In genomic region chr9:120377726-120378125, GRCm38 (mm10) we compare ENCODE assay signal across 8 mouse cellular contexts.
DNase-seq lines count a peak whose midpoint lies in the region; ATAC-seq and TF ChIP-seq lines count a peak whose summit lies in the region.

No protein-coding gene starts in this region.

- TF ChIP-seq POLR2A in cerebellum, adult 2 months (IDR thresholded peaks at IDR 0.05; ENCODE audit: borderline replicate concordance, insufficient read depth, low read length): no peak

- no peaks in the 10 kb centered on the region for H3K36me3 ChIP-seq in forebrain, embryonic 14.5 days (ENCODE audit: control insufficient read depth, insufficient read depth, low read length)
- H3K36me3 ChIP-seq in forebrain, embryonic 16.5 days (ENCODE audit: control insufficient read depth, insufficient read depth): no peaks in the 10 kb centered on the region

- no peak overlapping the region for H3K27ac ChIP-seq in forebrain, embryonic 14.5 days (ENCODE audit: low read depth, low read length)
- H3K27ac ChIP-seq in forebrain, embryonic 16.5 days (ENCODE audit: low read length): no peak overlapping the region
- H3K27ac ChIP-seq in cerebellum, adult 2 months (ENCODE audit: insufficient read depth, low read length): no peak overlapping the region

- no peaks in the 10 kb centered on the region for H3K27me3 ChIP-seq in forebrain, embryonic 14.5 days (replicated peaks; ENCODE audit: control insufficient read depth, insufficient read depth, low read length)
- no peaks in the 10 kb centered on the region for H3K27me3 ChIP-seq in forebrain, embryonic 16.5 days (replicated peaks; ENCODE audit: control insufficient read depth, insufficient read depth, low read length)
- H3K27me3 ChIP-seq in cerebellum, adult 2 months (ENCODE audit: control insufficient read depth, insufficient read depth, low read length): no peaks in the 10 kb centered on the region

- H3K9ac ChIP-seq in forebrain, embryonic 14.5 days (ENCODE audit: low read length): no peak overlapping the region
- H3K9ac ChIP-seq in forebrain, embryonic 16.5 days (replicated peaks; ENCODE audit: low read depth, low read length): no peak overlapping the region

- 28% methylated on average over 11 of the region's 11 CpGs for WGBS in forebrain, embryonic 14.5 days
- WGBS in forebrain, embryonic 16.5 days: 26% methylated on average over 11 of the region's 11 CpGs
- WGBS in cerebellum, adult 2 months: 22% methylated on average over 11 of the region's 11 CpGs

- H3K4me3 ChIP-seq in forebrain, embryonic 14.5 days (ENCODE audit: low read depth, low read length): no peak overlapping the region
- H3K4me3 ChIP-seq in forebrain, embryonic 16.5 days (replicated peaks; ENCODE audit: low read length): no peak overlapping the region
- no peak overlapping the region for H3K4me3 ChIP-seq in cerebellum, adult 2 months (replicated peaks; ENCODE audit: insufficient read depth, low read depth, low read length)

- ATAC-seq in forebrain, embryonic 14.5 days: peak; percentile 20; the same call in 1 of the 2 replicates
- ATAC-seq in forebrain, embryonic 16.5 days: no peak

- peak; percentile 88 for TF ChIP-seq CTCF in cerebellum, adult 2 months (IDR thresholded peaks at IDR 0.05; ENCODE audit: borderline replicate concordance, insufficient read depth, low read depth, low read length)

- no peak overlapping the region for H3K4me2 ChIP-seq in forebrain, embryonic 14.5 days (ENCODE audit: low read length)
- H3K4me2 ChIP-seq in forebrain, embryonic 16.5 days (ENCODE audit: low read length): no peak overlapping the region

- peak; percentile 84 for DNase-seq in forebrain, embryonic 14.5 days (ENCODE audit: low spot score)
- DNase-seq in right cerebral cortex, postnatal 25 days: peak; percentile 42
- no peak for DNase-seq in right cerebral cortex, adult 18-20 months
- DNase-seq in cerebellum, adult 2 months: peak; percentile 46 to 55
- DNase-seq in heart, postnatal 4 days: peak; percentile 65
- peak; percentile 65 for DNase-seq in lung, postnatal 25 days (ENCODE audit: low spot score)
- peak; percentile 49 for DNase-seq in thymus, postnatal 0 days (ENCODE audit: low spot score)

- no peaks in the 10 kb centered on the region for H3K4me1 ChIP-seq in forebrain, embryonic 14.5 days (ENCODE audit: control insufficient read depth, insufficient read depth, low read length)
- H3K4me1 ChIP-seq in forebrain, embryonic 16.5 days (replicated peaks; ENCODE audit: control insufficient read depth, insufficient read depth, low read length): no peaks in the 10 kb centered on the region
- no peaks in the 10 kb centered on the region for H3K4me1 ChIP-seq in cerebellum, adult 2 months (ENCODE audit: control insufficient read depth, insufficient read depth, low read length)

- no peaks in the 10 kb centered on the region for H3K9me3 ChIP-seq in forebrain, embryonic 14.5 days (replicated peaks; ENCODE audit: control insufficient read depth, low read length)
- no peaks in the 10 kb centered on the region for H3K9me3 ChIP-seq in forebrain, embryonic 16.5 days (ENCODE audit: control insufficient read depth, low read length)
